Mouse (Mus musculus) thymus, adult 2 months (tissue): ENCODE results near the gene Gm15517.

Source experiments
- CTCF ChIP-seq: fragments of 200-500 bp; IDR thresholded peaks from 2 replicates; pipeline ENCODE4 v1.5.1; 2012; ENCODE audit warnings: mild to moderate bottlenecking, control low read depth, low read length, moderate library complexity, borderline replicate concordance; ENCODE audit not compliant: control insufficient read depth, poor library complexity, insufficient read depth; ENCODE audit errors: extremely low read depth
- POLR2A ChIP-seq: fragments of 200-500 bp; IDR thresholded peaks from 2 replicates; pipeline ENCODE4 v1.6.1; 2012; ENCODE audit warnings: mild to moderate bottlenecking, low read length, control low read depth, moderate library complexity; ENCODE audit not compliant: control insufficient read depth, poor library complexity, insufficient read depth; ENCODE audit errors: extremely low read depth

DNA sequence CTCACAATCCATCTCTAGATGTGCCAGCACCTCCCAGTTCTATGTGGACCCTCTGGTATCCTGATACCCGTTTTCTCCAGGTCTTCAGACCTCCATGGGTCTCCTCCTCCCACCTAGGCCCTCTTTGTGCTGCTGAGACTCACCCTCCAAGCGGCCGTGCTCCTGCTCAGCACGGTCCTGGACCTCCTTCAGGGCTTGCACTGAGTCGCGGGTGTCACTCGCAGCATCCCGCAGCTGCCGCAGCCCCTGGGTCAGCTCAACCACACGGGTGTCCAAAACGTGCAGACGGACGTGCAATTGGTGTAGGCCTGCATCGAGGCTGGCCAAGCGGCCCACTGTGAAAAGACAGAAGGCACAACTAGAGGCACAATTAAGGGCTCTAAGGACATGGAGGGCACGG lies 44.4 kb downstream of the Gm15517 start:
- TF ChIP-seq CTCF (no peak), POLR2A (no peak)
